Mouse (Mus musculus) forebrain, embryonic 10.5 days (tissue): ENCODE results near the gene Olfr441. TPM values are rescaled to one million over a fixed set of nuclear protein-coding genes. Genes with fewer than 3 reads are reported as not detected.
"Not testable (repeated sequence)": the region's sequence is repeated elsewhere in the genome, so short reads cannot be mapped to it uniquely, and the experiment has no call there.

Experiments used
- DNase-seq: peaks from one replicate; pipeline ENCODE4 v3.0.0-alpha.2; 2017; ENCODE audit warnings: low spot score; ENCODE audit errors: extremely low spot score
- H3K27ac ChIP-seq: fragments of 300-500 bp; sonication (generic); 2 replicates; pipeline ENCODE4 v1.5.1; 2016; ENCODE audit warnings: mild to moderate bottlenecking
- H3K27me3 ChIP-seq: fragments of 300-500 bp; sonication (generic); 2 replicates; pipeline ENCODE4 v1.6.1; 2016; ENCODE audit warnings: mild to moderate bottlenecking; ENCODE audit not compliant: poor library complexity, severe bottlenecking
- H3K36me3 ChIP-seq: fragments of 300-500 bp; sonication (generic); replicated peaks from 2 replicates; pipeline ENCODE4 v1.6.1; 2016; ENCODE audit warnings: mild to moderate bottlenecking, moderate library complexity
- H3K4me1 ChIP-seq: fragments of 300-500 bp; sonication (generic); 2 replicates; pipeline ENCODE4 v1.6.1; 2016
- H3K4me3 ChIP-seq: fragments of 300-500 bp; sonication (generic); 2 replicates; pipeline ENCODE4 v1.5.1; 2016; ENCODE audit warnings: mild to moderate bottlenecking, moderate library complexity
- H3K9me3 ChIP-seq: fragments of 300-500 bp; sonication (generic); 2 replicates; pipeline ENCODE4 v1.6.1; 2016; ENCODE audit warnings: mild to moderate bottlenecking, moderate library complexity
- WGBS: fragments of 180-500 bp; shearing (Covaris S2); methylation state at CpG from one replicate; pipeline ENCODE4 v1.1.7; 2016; 5-methylcytosine and 5-hydroxymethylcytosine counted together
- polyA plus RNA-seq: library from polyadenylated mRNA; unstranded; fragments of >200 nt; fragmentation: Nextera tagmentation; extraction: Ambion mirVana; gene quantifications from 2 replicates; pipeline ENCODE4 v1.2.1, GENCODE M21; 2016

The Olfr441 gene
- polyA plus RNA-seq: not detected in 2 replicates

DNA sequence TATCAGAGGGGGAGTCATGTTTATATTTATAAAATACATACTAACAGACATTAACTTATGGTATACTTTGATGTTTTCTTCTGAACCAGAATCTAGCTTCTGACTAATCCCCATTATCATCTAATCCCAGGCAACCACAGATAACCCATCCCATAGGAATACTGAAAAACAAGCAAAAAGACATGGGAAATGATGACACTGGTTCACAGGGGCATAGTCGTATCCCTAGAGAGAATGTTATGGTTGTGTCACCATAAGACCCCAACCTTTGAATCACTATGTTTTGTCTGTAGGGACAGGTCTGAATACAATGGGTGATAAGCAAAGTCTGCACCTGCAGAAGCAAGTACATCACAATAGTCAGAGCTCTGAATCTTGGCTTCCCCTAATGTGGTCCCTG lies at the start of gene Olfr441:
Olfr441 (plus strand) TSS at position 301 of the 400 bp plus-strand sequence.
- not testable (repeated sequence) for H3K4me1 ChIP-seq, DNase-seq, H3K27ac ChIP-seq, H3K4me3 ChIP-seq, H3K27me3 ChIP-seq, H3K36me3 ChIP-seq, H3K9me3 ChIP-seq
- 96% methylated on average over 1 of the region's 1 CpGs for WGBS

DNA sequence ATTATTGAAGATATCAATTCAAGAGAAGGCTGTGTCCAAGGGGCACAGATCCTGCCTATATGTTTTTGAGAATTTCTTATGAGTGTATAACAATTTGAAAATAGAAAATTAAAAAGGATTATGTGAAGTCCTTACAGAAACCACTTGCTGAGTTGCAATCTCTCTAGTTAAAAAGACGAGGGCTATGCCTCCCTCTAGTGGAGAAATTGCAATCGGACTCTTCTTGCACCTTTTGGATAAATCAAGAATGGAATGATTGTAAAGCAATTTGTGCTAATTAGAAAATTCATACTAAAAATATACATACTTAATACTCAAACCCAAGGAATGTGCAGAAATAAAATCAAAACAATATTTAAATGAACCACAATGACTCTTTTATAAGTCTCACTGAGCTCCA lies 27.4 kb upstream of the Olfr441 start:
- 23% methylated on average over 2 of the region's 2 CpGs for WGBS
- H3K4me1 ChIP-seq: no peaks in the 10 kb centered on the region
- no peaks in the 10 kb centered on the region for H3K27me3 ChIP-seq
- H3K36me3 ChIP-seq: no peaks in the 10 kb centered on the region
- H3K9me3 ChIP-seq: no peaks in the 10 kb centered on the region
- H3K4me3 ChIP-seq: no peak overlapping the region
- DNase-seq: no peak
- no peak overlapping the region for H3K27ac ChIP-seq

DNA sequence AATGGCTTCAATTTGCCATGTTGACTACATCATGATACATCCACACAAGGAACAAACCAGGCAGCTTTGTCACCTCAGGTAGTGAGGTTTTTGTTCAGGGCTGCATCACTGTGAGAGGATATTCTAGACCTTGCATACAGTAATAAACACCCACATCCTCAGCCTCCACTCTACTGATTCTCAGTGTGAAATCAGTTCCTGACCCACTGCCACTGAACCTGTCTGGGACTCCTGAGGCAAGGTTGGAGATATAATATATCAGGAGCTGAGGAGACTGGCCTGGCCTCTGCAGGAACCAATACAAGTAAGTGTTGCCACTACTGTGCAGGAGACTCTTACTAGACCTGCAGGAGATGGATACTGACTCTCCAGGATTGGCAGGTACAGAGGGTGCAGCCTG lies 24.8 kb upstream of the Olfr441 start:
- not testable (repeated sequence) for H3K9me3 ChIP-seq, DNase-seq

DNA sequence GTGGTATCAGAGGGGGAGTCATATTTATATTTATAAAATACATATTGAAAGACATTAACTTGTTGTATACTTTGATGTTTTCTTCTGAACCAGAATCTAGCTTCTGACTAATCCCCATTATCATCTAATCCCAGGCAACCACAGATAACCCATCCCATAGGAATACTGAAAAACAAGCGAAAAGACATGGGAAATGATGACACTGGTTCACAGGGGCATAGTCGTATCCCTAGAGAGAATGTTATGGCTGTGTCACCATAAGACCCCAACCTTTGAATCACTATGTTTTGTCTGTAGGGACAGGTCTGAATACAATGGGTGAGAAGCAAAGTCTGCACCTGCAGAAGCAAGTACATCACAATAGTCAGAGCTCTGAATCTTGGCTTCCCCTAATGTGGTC lies 40.1 kb downstream of the Olfr441 start, which contains the start of gene Olfr237-ps1:
Olfr237-ps1 (plus strand) TSS at position 301 of the 400 bp plus-strand sequence.
- not testable (repeated sequence) for H3K27ac ChIP-seq, H3K9me3 ChIP-seq, H3K4me3 ChIP-seq, DNase-seq, H3K36me3 ChIP-seq, H3K4me1 ChIP-seq, H3K27me3 ChIP-seq
- 93% methylated on average over 2 of the region's 2 CpGs for WGBS

More for the DNA sequence above, 24.8 kb upstream of the Olfr441 start:
- H3K27me3 ChIP-seq, H3K36me3 ChIP-seq, H3K4me1 ChIP-seq, H3K4me3 ChIP-seq, H3K27ac ChIP-seq: not testable (repeated sequence)

DNA sequence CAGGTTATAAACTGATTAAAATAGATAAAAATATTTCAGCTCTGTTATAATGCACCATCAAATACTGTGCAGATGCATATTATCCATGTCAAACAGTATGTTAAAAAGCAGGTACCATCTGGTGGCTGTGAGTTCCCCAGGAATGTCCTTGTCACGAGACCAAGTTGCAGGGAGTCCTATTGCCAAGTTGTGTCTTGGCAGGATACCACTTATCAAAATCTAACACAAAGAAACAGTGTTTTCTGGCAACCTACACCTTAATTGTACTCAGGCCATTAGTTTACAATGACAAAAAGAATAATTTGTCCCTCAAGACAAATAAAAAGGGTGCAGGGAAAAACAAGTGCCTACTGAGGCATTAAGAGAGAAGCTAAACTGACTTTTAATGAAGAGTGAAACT lies 53.3 kb downstream of the Olfr441 start:
- Histone ChIP-seq H3K36me3 (no peaks in the 10 kb centered on the region), H3K27ac (no peak overlapping the region), H3K9me3 (no peaks in the 10 kb centered on the region), H3K27me3 (no peaks in the 10 kb centered on the region), H3K4me3 (no peak overlapping the region), H3K4me1 (no peaks in the 10 kb centered on the region)
- 78% methylated on average over 1 of the region's 1 CpGs for WGBS
- DNase-seq: no peak

DNA sequence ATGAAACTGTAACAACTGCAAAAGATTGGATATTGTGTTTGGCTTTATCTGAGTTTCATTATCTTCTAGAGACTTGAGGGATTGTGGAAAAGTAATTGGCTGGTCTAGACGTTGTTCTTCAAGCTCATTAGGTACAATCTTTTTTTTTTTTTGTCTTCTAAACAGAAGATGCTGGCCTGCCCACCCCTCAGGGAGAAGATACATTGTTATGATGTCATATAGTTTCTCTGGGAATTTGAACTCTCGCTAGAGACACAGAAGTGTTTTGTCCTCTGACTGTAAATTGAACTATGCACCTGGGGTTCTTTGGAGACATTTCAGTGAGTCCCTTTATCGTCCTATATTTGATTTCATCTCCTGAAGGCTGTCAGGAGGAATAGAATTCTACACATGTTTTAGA lies 56.8 kb downstream of the Olfr441 start, which contains the start of gene Olfr437:
Olfr437 (plus strand) TSS at position 301 of the 400 bp plus-strand sequence.
- Histone ChIP-seq H3K36me3 (no peaks in the 10 kb centered on the region), H3K4me1 (no peaks in the 10 kb centered on the region), H3K9me3 (no peaks in the 10 kb centered on the region), H3K27ac (no peak within 1 kb of the TSS), H3K27me3 (no peaks in the 10 kb centered on the region), H3K4me3 (no peak within 1 kb of the TSS)
- WGBS: 72% methylated on average over 3 of the region's 3 CpGs
- no peak for DNase-seq

DNA sequence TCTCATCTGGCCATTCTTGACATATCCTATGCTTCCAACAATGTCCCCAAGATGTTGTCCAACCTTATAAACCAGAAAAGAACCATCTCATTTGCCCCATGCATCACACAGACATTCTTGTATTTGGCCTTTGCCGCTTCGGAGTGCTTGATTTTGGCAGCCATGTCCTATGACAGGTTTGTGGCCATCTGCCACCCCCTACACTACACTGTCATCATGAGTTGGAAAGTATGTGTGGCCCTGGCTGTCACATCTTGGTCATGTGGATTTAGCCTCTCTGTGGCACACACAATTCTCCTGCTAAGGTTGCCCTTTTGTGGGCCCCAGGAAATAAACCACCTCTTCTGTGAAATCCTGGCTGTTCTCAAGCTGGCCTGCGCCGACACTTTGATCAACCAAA lies 61.1 kb downstream of the Olfr441 start:
- no peak for DNase-seq
- Histone ChIP-seq H3K4me3 (no peak overlapping the region), H3K9me3 (no peaks in the 10 kb centered on the region), H3K27ac (no peak overlapping the region), H3K27me3 (no peaks in the 10 kb centered on the region), H3K36me3 (no peaks in the 10 kb centered on the region), H3K4me1 (no peaks in the 10 kb centered on the region)
- 90% methylated on average over 4 of the region's 4 CpGs for WGBS

Other genes starting within 250 kb of the Olfr441 start
- gene Olfr448, start 215.9 kb upstream of the Olfr441 start, polyA plus RNA-seq: not detected in 2 replicates
- gene Olfr447, start 197.5 kb upstream of the Olfr441 start, polyA plus RNA-seq: not detected in 2 replicates
- gene Olfr446, start 185.0 kb upstream of the Olfr441 start, polyA plus RNA-seq: not detected in 2 replicates
- gene Olfr444, start 157.3 kb upstream of the Olfr441 start, polyA plus RNA-seq: not detected in 2 replicates
- gene Olfr237-ps1, start 40.2 kb downstream of the Olfr441 start, polyA plus RNA-seq: not detected in 2 replicates
- not detected in 2 replicates for gene Olfr437, start 56.9 kb downstream of the Olfr441 start, polyA plus RNA-seq
- gene Olfr13, start 65.8 kb downstream of the Olfr441 start, polyA plus RNA-seq: not detected in 2 replicates
- gene Olfr435, start 90.8 kb downstream of the Olfr441 start, polyA plus RNA-seq: not detected in 2 replicates
- gene Olfr434, start 106.7 kb downstream of the Olfr441 start, polyA plus RNA-seq: not detected in 2 replicates
- not detected in 2 replicates for gene Olfr47, start 125.2 kb downstream of the Olfr441 start, polyA plus RNA-seq
- gene Arhgef5, start 159.2 kb downstream of the Olfr441 start, polyA plus RNA-seq: 3.6 and 4.1 TPM in 2 replicates
- not detected in 2 replicates for gene Nobox, start 203.2 kb downstream of the Olfr441 start, polyA plus RNA-seq